Mouse (Mus musculus) neural tube, embryonic 14.5 days (tissue): Measurements from ENCODE around the gene Fgd6. TPM values are rescaled to one million over a fixed set of nuclear protein-coding genes. Genes with fewer than 3 reads are reported as not detected.

Experiments used
- ATAC-seq: fragments of 200-750 bp; cut with Nextera tagmentation; 2 replicates; pipeline ENCODE4 v1.8.0; 2017; ENCODE audit warnings: low read depth, mild to moderate bottlenecking, moderate TSS enrichment, moderate library complexity
- H3K27ac ChIP-seq: fragments of 300-500 bp; sonication (generic); 2 replicates; pipeline ENCODE4 v1.5.1; 2014; ENCODE audit warnings: low read depth, mild to moderate bottlenecking, control low read depth, low read length, moderate library complexity, mixed read lengths
- H3K27me3 ChIP-seq: fragments of 300-500 bp; sonication (generic); 2 replicates; pipeline ENCODE4 v1.6.1; 2014; ENCODE audit warnings: low read length; ENCODE audit not compliant: control insufficient read depth, insufficient read depth
- H3K36me3 ChIP-seq: fragments of 300-500 bp; sonication (generic); 2 replicates; pipeline ENCODE4 v1.6.1; 2014; ENCODE audit warnings: low read length, mixed read lengths; ENCODE audit not compliant: control insufficient read depth, insufficient read depth
- H3K4me1 ChIP-seq: fragments of 300-500 bp; sonication (generic); 2 replicates; pipeline ENCODE4 v1.6.1; 2014; ENCODE audit warnings: low read length; ENCODE audit not compliant: control insufficient read depth, insufficient read depth
- H3K4me2 ChIP-seq: fragments of 300-500 bp; sonication (generic); 2 replicates; pipeline ENCODE4 v1.6.1; 2014; ENCODE audit warnings: mild to moderate bottlenecking, low read depth, low read length, control low read depth
- H3K4me3 ChIP-seq: fragments of 300-500 bp; sonication (generic); 2 replicates; pipeline ENCODE4 v1.5.1; 2014; ENCODE audit warnings: low read depth, low read length, control low read depth, mixed read lengths
- H3K9ac ChIP-seq: fragments of 300-500 bp; sonication (generic); replicated peaks from 2 replicates; pipeline ENCODE4 v1.6.1; 2014; ENCODE audit warnings: low read depth, mild to moderate bottlenecking, control low read depth, low read length, mixed read lengths
- H3K9me3 ChIP-seq: fragments of 300-500 bp; sonication (generic); 2 replicates; pipeline ENCODE4 v1.6.1; 2016; ENCODE audit warnings: low read length; ENCODE audit not compliant: control insufficient read depth
- WGBS: fragments of 180-500 bp; shearing (Covaris S2); extraction: QIAGEN DNeasy Blood & Tissue Kit; methylation state at CpG from one replicate; pipeline ENCODE4 v1.1.7; 2014; 5-methylcytosine and 5-hydroxymethylcytosine counted together
- polyA plus RNA-seq: library from polyadenylated mRNA; unstranded; fragments of >200 nt; fragmentation: Nextera tagmentation; extraction: Ambion mirVana; gene quantifications from 2 replicates; pipeline ENCODE4 v1.2.1, GENCODE M21; 2014

Fgd6 gene
- polyA plus RNA-seq, 1 experiment from 2014 or later, result 2.4 TPM

DNA sequence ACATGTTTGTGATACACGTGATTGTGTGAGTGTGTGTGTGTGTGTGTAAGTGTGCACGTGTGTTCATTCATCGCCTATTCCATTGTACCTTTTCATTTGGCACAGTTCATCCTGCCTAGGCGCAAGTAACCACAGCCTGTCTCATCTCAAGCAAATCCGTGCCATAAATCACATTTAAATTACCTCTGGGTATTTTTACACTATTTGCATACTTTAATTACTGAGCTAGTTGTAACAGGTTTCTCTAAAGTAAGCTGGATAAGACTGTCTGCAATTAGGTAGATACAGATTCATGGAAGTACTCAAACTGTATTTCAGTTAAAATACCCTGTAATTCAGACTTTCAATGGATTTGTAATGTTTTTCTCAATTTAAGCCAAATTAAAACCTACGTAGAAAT lies 20.7 kb downstream of the Fgd6 start:
- Histone ChIP-seq H3K4me2 (no peak overlapping the region), H3K4me1 (no peaks in the 10 kb centered on the region), H3K36me3 (no peaks in the 10 kb centered on the region), H3K27me3 (no peaks in the 10 kb centered on the region), H3K9ac (no peak overlapping the region), H3K9me3 (no peaks in the 10 kb centered on the region), H3K27ac (no peak overlapping the region), H3K4me3 (no peak overlapping the region)
- no peak for ATAC-seq
- WGBS, result 70% methylated on average over 6 of the region's 6 CpGs

DNA sequence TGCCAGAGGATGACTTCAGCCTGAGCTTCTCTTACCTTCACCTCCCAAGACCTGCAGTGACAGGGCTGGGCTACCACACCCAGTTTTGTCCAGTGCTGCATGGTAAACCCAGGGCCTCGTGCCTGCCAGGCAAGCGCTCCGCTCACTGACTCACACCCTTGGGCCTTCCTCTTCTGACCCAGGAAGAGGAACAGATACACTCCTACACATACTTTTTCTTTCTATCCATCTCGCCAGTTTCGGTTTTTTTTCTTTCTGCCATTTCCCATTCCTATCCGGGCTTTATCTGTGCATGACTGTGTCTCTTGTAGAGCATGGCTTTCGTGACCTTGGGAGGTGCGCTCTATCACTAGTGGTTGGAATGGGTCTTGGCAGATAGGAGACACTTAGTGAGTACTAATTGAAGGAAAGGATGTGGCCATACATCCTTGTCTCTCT lies 23.8 kb downstream of the Fgd6 start:
- no peak overlapping the region for H3K4me2 ChIP-seq
- H3K27ac ChIP-seq, result no peak overlapping the region
- H3K4me3 ChIP-seq, result no peak overlapping the region
- H3K27me3 ChIP-seq, result no peaks in the 10 kb centered on the region
- no peaks in the 10 kb centered on the region for H3K9me3 ChIP-seq
- no peaks in the 10 kb centered on the region for H3K36me3 ChIP-seq
- no peaks in the 10 kb centered on the region for H3K4me1 ChIP-seq
- no peak for ATAC-seq
- WGBS, result 92% methylated on average over 8 of the region's 8 CpGs
- H3K9ac ChIP-seq, result no peak overlapping the region

DNA sequence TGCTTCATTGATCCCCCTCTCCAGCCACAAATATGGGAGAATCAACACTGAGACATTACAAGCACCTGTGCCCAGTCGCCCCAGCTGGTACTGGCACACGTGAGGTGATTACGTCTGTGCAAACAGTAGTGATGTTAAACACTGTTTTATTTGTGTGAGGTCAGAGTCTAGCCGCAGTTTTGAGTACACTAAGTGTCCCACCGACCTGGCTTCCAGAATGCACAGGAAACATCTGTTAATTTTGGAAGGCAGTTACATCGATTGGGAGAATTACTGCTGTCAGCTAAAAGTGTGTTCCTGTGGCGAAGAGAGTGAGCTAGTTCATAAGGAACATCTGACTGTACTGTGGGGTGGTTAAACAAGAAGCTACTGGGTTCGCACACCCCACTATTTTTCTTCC lies 24.4 kb downstream of the Fgd6 start:
- Histone ChIP-seq H3K4me1 (no peaks in the 10 kb centered on the region), H3K4me3 (no peak overlapping the region), H3K27ac (no peak overlapping the region), H3K9me3 (no peaks in the 10 kb centered on the region), H3K9ac (no peak overlapping the region), H3K27me3 (no peaks in the 10 kb centered on the region), H3K36me3 (no peaks in the 10 kb centered on the region), H3K4me2 (no peak overlapping the region)
- 62% methylated on average over 8 of the region's 8 CpGs for WGBS
- no peak for ATAC-seq

DNA sequence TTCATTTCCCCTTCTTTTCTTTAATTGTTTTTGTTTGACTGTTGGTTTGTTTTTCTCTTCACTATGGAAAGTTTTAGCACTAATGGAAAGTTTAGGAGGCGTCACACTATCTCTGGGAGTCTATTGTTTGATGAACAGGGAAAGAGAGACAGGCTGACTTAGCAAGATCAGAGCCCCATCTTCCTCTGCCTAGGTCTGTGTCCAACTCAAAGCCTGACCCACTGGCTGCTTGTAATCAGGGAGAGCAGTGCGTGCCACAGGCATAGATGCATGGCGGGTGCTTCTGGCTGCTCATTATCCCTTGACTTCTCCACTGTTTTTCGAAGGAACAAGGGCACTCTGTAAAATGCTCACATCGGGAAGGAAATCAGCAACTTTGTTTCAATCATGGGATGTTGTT lies 26.6 kb downstream of the Fgd6 start:
- H3K9ac ChIP-seq, result no peak overlapping the region
- H3K27me3 ChIP-seq, result no peaks in the 10 kb centered on the region
- H3K9me3 ChIP-seq, result no peaks in the 10 kb centered on the region
- no peak overlapping the region for H3K4me3 ChIP-seq
- H3K27ac ChIP-seq, result no peak overlapping the region
- ATAC-seq, result no peak
- H3K36me3 ChIP-seq, result no peaks in the 10 kb centered on the region
- H3K4me2 ChIP-seq, result no peak overlapping the region
- 77% methylated on average over 5 of the region's 5 CpGs for WGBS
- H3K4me1 ChIP-seq, result no peaks in the 10 kb centered on the region

DNA sequence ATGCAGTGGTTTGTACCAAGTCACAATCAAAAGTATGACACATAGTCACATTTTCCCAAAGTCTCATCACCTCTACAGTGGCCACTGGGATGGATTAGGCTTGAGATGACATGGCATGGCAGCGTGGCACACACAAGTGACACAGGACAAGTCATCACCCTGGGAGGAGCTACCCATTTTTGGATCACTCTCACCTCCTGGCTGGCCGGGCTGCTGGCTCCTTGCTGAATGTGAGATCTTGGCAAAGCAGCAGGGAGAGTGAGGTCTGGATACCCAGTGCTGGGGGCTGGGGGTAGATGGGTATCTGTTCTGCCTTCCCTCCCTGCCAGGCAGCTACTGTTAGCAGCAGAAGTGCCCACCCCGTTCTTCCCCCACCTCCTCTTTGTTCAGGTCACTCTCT lies 31.1 kb downstream of the Fgd6 start:
- WGBS, result 75% methylated on average over 3 of the region's 3 CpGs
- no peaks in the 10 kb centered on the region for H3K4me1 ChIP-seq
- ATAC-seq, result no peak
- no peak overlapping the region for H3K27ac ChIP-seq
- H3K9me3 ChIP-seq, result no peaks in the 10 kb centered on the region
- no peaks in the 10 kb centered on the region for H3K36me3 ChIP-seq
- H3K9ac ChIP-seq, result no peak overlapping the region
- H3K27me3 ChIP-seq, result no peaks in the 10 kb centered on the region
- H3K4me3 ChIP-seq, result no peak overlapping the region
- no peak overlapping the region for H3K4me2 ChIP-seq

DNA sequence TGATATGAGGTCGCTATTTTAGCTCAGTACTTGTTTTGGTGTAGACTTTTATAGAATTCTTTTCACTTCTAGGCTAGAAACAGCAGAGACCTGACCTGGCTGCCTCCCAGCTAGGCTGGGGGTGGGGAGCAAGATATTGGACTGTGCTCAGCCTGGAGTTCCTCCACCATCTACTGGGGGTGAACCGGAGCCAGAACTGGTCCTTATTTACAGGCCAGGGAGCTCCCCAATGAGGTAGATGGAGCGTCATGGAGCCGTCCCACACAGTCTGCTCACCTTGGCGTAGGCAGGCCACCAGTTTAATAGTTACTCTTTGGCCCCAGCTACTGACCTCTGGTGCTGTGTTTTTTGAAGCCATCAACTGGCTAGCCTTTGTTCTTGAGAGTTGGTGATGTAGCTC lies 32.9 kb downstream of the Fgd6 start:
- Histone ChIP-seq H3K36me3 (no peaks in the 10 kb centered on the region), H3K9ac (no peak overlapping the region), H3K9me3 (no peaks in the 10 kb centered on the region), H3K4me1 (no peaks in the 10 kb centered on the region), H3K27ac (no peak overlapping the region), H3K4me3 (no peak overlapping the region), H3K4me2 (no peak overlapping the region), H3K27me3 (no peaks in the 10 kb centered on the region)
- ATAC-seq, result no peak
- WGBS, result 92% methylated on average over 5 of the region's 5 CpGs

DNA sequence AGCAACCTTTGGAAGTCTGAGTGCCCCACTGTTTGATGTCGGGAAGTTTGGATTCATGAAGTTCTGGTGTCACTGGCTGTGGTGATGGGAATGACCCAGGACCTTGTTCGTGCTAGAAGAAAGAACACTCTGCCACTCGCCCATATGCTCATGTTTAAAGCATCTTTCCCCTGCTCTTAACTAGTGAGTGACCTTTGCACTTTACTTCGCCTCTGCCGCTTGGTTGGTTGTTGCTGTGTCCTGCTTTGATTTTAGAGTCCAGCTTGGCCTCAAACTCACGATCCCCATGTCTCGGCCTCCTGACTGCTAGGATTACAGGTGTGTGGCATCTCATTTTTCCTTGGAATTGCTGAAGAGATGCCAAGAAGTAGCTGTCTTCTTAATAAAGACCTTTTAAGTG lies 35.8 kb downstream of the Fgd6 start:
- Histone ChIP-seq H3K36me3 (no peaks in the 10 kb centered on the region), H3K9me3 (no peaks in the 10 kb centered on the region), H3K27ac (no peak overlapping the region), H3K4me3 (no peak overlapping the region), H3K9ac (no peak overlapping the region), H3K4me1 (no peaks in the 10 kb centered on the region), H3K27me3 (no peaks in the 10 kb centered on the region), H3K4me2 (no peak overlapping the region)
- 86% methylated on average over 7 of the region's 7 CpGs for WGBS
- no peak for ATAC-seq

DNA sequence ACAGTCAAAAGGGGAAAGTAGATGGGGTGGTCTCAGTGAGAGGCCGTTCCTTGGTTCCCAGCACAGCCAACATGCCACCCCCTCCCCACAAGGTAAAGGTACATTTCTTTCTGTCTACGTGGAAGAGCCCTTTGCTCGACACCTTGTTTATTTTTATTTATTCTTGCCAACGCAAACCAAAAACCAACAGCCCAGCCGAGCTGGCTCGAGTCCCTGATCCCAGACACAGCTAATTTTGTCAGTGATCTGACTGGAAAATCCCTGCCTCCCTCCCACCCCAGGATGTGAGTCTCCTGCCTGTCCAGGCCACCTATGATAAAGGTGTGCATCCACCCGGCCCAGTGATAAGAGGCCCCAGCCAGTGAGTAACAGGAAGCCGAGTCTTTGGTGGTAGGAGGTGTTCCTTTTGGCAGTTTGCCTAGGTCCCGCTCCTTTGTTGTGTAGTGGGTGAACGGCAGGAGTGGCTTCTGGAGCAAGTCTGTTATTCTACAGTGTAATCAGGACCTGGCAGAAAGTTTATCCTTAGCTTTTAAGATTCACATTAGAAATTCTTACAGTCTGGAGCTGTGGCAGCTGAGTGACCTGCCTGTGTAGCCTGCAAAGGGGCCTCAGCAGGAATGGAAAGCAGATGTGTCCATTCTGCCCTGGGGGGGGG lies 36.6 kb downstream of the Fgd6 start:
- Histone ChIP-seq H3K4me2 (no peak overlapping the region), H3K27ac (no peak overlapping the region), H3K4me1 (no peaks in the 10 kb centered on the region), H3K9me3 (no peaks in the 10 kb centered on the region), H3K9ac (no peak overlapping the region), H3K4me3 (no peak overlapping the region), H3K36me3 (no peaks in the 10 kb centered on the region), H3K27me3 (no peaks in the 10 kb centered on the region)
- ATAC-seq, result no peak
- 65% methylated on average over 10 of the region's 10 CpGs for WGBS

DNA sequence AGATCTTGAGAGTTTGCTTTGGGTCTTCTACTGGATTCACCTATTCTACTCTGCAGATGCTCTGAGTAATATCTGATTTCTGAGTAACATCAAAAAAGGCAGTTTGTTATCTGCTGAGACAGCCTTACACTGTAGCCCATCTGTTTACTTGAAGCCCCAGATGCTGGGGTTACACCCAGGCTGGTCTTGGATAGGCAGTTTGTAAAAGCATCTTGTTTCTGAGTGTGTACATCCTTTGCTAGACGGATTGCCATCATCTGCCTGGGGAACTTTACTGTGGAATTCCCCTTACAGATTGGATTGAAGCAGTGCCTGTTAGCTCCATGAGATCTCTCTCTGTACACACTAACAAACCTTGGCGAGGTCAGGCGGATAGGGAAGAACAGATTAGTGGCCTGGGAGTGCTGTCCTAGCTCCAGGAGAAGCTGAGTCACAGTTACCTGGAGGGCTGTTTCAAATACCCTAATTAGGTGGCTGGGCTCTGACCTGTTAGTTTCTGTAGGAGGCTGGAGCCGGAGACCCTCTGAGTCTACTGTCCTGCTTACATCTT lies 37.2 kb downstream of the Fgd6 start:
- Histone ChIP-seq H3K9ac (no peak overlapping the region), H3K27me3 (no peaks in the 10 kb centered on the region), H3K4me3 (no peak overlapping the region), H3K36me3 (no peaks in the 10 kb centered on the region), H3K9me3 (no peaks in the 10 kb centered on the region), H3K4me1 (no peaks in the 10 kb centered on the region), H3K27ac (no peak overlapping the region), H3K4me2 (no peak overlapping the region)
- 78% methylated on average over 4 of the region's 4 CpGs for WGBS
- no peak for ATAC-seq
